Mouse (Mus musculus) ES-Bruce4 (cell line): ENCODE data around the gene Adamts14.

Source experiments
- CTCF ChIP-seq: IDR thresholded peaks from one replicate; pipeline ENCODE4 v1.8.1; 2011; ENCODE audit warnings: low read depth, low read length
- EP300 ChIP-seq: IDR thresholded peaks from 2 replicates; pipeline ENCODE4 v1.6.1; 2011; ENCODE audit warnings: low read depth, low read length; ENCODE audit not compliant: insufficient read depth
- POLR2A ChIP-seq: IDR thresholded peaks from one replicate; pipeline ENCODE4 v1.8.1; 2011; ENCODE audit warnings: low read length; ENCODE audit not compliant: insufficient read depth

DNA sequence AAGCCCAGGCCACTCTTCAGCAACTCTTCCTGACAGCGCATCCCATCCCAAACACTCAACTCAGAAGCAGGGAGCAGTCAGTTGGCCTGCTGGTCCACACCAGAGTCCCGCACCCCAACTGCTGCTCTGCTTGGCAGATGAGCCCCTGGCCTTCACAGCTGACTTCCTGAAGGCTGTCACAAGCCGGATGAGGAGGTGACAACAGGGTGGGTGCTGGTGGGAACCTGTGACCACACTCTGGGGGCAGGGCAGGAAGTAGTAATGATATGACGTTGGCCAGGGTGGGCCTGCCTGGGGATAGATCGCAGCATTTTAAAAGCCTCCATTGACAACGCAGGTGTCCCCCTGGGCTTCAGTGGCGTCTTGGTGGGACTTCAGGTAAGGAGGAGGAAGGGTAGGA, 24.2 kb upstream of the Adamts14 start, which contains the start of gene Prf1:
- TF ChIP-seq CTCF (no peak), EP300 (no peak), POLR2A (no peak)
